Mouse (Mus musculus): Measurements from ENCODE around the gene Vcl.
A peak's percentile ranks its signal among the peaks of the same experiment; 100 is the strongest.

Gene Vcl

GRCm38 (mm10) chr14:21062766-21063513 lies 133.7 kb downstream of the Vcl start:
- DNase-seq (ENCODE audit: low spot score in 2 of 2), result no peak

GRCm38 (mm10) chr14:21064321-21064720 lies 135.1 kb downstream of the Vcl start:
- no peak for DNase-seq (ENCODE audit: low spot score in 2 of 2)

GRCm38 (mm10) chr14:21065490-21066162 lies 136.4 kb downstream of the Vcl start:
- DNase-seq (ENCODE audit: low spot score in 2 of 2), result no peak

DNA sequence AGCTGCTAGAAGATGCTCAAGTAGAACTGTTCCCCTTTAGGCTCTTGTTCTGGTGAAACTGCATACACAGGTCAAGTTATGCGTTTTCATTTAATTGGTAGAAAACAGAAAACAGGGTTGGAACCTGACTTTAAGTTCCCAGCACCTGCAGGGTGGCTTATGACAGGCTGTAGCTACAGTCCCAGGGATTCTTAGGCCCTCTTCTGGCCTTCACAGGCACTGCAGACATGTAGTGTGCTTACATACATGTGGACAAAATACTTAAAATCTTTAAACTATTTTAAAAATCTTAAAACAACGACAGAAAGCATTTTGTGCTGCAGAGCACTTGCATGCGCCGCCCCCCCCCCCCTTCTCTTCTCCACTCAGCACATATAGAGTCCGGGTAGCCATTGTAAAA lies 140.4 kb downstream of the Vcl start:
- no peak for DNase-seq (ENCODE audit: low spot score in 2 of 2)

DNA sequence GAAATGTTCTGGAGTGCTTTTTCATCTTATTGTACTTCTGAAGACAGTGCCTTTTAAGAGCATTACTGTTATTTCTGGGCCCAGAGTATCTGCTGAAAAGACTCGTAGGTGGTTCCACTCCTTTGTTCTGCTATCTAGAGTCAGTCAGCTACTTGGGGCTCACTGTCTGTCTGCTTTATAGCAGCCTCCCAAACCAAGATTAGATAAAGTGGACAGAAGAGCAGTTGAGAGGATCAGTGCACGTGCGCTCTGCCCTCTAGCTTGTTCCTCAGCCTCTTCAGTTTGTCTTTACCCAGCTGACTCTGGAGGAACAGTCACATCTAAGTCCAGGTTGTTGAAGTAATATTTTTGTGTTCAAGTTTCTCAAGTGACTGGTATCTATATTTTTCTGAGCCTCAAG lies 144.8 kb downstream of the Vcl start:
- DNase-seq (ENCODE audit: low spot score in 2 of 2), result no peak

GRCm38 (mm10) chr14:21074398-21075320 lies 145.5 kb downstream of the Vcl start:
- peak in 1 of 2 experiments; percentile 46 for DNase-seq (ENCODE audit: low spot score in 2 of 2)

DNA sequence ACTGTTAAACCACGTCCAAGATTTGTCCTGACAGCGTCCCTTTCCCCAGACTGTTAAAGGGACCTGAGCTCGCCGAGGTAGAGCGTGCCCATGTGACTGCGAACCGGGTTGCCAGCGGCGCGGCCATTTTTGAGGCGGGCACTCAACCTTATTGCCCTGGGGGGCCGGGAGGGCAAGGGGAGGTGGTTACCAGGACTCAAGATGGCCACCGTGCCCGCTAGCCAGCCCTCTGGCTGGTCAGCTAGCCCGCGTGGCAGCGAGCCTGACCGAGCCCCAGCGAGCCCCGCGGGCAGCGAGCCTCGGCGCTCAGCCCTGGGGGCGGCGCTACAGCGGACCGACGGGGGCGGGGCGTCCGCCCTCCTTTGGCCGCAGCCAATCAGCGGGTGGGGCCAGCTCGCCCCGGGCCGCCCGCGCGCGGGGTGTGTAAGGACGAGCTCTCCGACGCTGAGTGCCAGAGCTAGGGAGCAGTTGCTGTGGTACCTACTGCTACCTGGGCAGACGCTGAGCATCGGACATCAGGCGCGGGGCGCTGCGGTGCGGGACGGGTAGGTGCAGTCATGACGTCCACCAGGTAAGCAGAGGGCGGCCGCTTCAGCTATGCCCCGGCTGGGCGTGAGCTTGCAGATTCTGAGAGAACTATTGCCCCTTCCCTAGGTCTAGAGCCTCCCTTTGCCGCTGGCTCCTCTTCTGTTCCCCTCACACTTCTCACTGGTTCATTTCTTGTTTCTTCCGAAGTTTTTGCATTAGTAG lies 146.7 kb downstream of the Vcl start:
- peak; percentile 86 to 88 for DNase-seq (ENCODE audit: low spot score in 2 of 2)

DNA sequence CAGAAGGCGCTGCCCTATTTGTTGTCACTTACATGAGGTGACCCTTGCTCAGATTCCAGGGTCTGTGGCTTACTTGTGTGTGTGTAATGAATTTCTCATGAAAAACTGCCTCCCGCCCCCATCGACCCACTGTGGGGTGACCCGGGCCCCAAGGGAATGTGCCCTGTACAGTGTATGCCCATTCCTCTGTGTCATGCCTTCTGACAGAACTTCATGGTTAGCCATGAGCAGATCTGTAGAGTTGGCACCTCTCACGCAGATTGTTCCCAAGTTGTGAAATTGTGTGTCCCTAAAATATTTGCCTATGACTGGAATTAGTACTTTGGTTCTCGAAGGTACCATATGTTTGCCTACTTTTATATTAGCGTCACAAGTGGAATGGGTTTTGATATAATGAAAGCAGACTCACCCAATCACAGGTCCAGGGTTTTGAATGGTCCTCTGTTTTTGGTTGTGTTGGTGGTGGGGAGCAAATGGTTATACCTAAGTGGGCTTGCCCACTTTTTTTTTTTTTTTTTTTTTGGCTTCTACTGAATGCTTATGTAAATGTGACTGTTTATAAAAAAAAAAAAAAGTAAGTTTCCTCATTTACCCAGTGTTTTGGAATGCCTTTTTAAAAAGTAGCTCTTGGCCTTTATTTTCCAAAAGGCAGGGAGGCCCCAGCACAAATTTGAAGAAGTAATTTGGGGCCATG lies 147.4 kb downstream of the Vcl start:
- peak in 1 of 2 experiments; percentile 12 for DNase-seq (ENCODE audit: low spot score in 2 of 2)

DNA sequence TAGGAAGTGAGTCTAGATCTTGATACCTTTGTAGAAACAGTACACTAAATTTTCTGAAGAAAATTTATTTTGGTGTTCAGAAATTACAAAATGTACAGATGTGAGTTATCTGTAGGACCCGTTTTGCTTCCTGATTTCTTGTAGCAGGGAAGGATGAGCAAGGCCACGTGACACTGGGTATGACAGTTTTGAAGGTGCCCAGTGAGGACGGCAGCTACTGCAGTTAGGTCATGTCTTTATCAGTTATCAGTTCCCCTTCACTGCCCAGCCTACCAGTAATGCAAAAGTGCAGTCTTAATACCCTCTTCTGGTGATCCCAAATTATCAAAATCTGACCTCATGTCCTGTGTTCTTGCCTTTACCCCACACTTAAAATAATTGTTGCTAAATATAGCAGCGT lies 148.7 kb downstream of the Vcl start:
- DNase-seq (ENCODE audit: low spot score in 2 of 2), result no peak

GRCm38 (mm10) chr14:21078511-21078910 lies 149.3 kb downstream of the Vcl start:
- DNase-seq (ENCODE audit: low spot score in 2 of 2), result no peak

DNA sequence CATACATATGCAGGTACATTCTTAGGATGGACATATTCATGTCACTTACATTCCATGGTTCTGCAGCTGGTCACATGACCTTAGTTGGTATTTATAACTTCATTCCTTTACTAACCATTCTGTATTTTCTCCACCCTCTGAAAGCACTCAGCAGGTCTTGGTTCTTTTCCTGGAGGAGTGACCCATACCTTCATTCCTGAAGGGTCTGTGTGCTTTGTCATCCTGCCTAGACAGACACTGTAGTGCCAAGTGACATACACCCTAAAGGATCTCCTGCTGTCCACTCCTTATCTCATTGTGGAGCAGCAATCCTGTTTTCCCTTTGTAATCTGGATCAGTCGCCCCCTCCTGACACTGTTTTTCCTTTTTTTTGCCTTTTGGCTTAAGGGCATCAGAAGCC lies 153.6 kb downstream of the Vcl start:
- no peak for DNase-seq (ENCODE audit: low spot score in 2 of 2)

Data from spleen, postnatal 36 days (tissue).